Mouse (Mus musculus) MEL (cell line): ENCODE measurements around the gene Dgkg.

ENCODE experiments used
- CTCF ChIP-seq, 3 experiments: IDR thresholded peaks in 2 of 3; conservative IDR thresholded peaks in 1 of 3; 2 replicates each; pipeline ENCODE4 v1.5.1; 2011 to 2012; ENCODE audit warnings: low read length in 3 of 3, low read depth in 2 of 3, mild to moderate bottlenecking in 2 of 3, improper control_type of control experiment in 1 of 3, inconsistent platforms in 1 of 3, mixed read lengths in 1 of 3, moderate library complexity in 1 of 3; ENCODE audit not compliant: control insufficient read depth in 1 of 3, insufficient read depth in 1 of 3, poor library complexity in 1 of 3, severe bottlenecking in 1 of 3
- E2F4 ChIP-seq: IDR thresholded peaks from 2 replicates; pipeline ENCODE4 v1.6.1; 2011; ENCODE audit warnings: low read depth, low read length, improper control_type of control experiment, borderline replicate concordance
- EP300 ChIP-seq, 2 experiments: IDR thresholded peaks; 2 replicates each; pipeline ENCODE4 v1.6.1; 2011; ENCODE audit warnings: improper control_type of control experiment in 2 of 2, low read length in 2 of 2, low read depth in 1 of 2, mild to moderate bottlenecking in 1 of 2
- GABPA ChIP-seq: IDR thresholded peaks from 2 replicates; pipeline ENCODE4 v1.6.1; 2012; ENCODE audit warnings: low read depth, mild to moderate bottlenecking, inconsistent platforms, low read length, improper control_type of control experiment, moderate library complexity
- KAT2A ChIP-seq: conservative IDR thresholded peaks from 2 replicates; pipeline ENCODE4 v1.6.1; 2012; ENCODE audit warnings: low read depth, low read length, improper control_type of control experiment, inconsistent platforms
- MAX ChIP-seq: IDR thresholded peaks from 2 replicates; pipeline ENCODE4 v1.6.1; 2011; ENCODE audit warnings: low read length, improper control_type of control experiment
- MEF2A ChIP-seq: IDR thresholded peaks from 2 replicates; pipeline ENCODE4 v1.6.1; 2014; ENCODE audit warnings: low read depth, mild to moderate bottlenecking, inconsistent platforms, low read length, improper control_type of control experiment; ENCODE audit not compliant: poor library complexity, insufficient replicate concordance, severe bottlenecking; ENCODE audit errors: extremely low read depth
- NRF1 ChIP-seq: IDR thresholded peaks from 2 replicates; pipeline ENCODE4 v1.6.1; 2014; ENCODE audit warnings: low read depth, mild to moderate bottlenecking, inconsistent platforms, low read length, improper control_type of control experiment, moderate library complexity; ENCODE audit not compliant: poor library complexity, insufficient read depth, severe bottlenecking
- POLR2A ChIP-seq, 2 experiments: IDR thresholded peaks; 2 replicates each; pipeline ENCODE4 v1.6.1; 2011 to 2012; ENCODE audit warnings: low read length in 2 of 2, mild to moderate bottlenecking in 2 of 2, control low read depth in 1 of 2, improper control_type of control experiment in 1 of 2, low read depth in 1 of 2, moderate library complexity in 1 of 2; ENCODE audit not compliant: control insufficient read depth in 1 of 2, insufficient read depth in 1 of 2, poor library complexity in 1 of 2
- SIN3A ChIP-seq: IDR thresholded peaks from 2 replicates; pipeline ENCODE4 v1.6.1; 2012; ENCODE audit warnings: low read length, improper control_type of control experiment, inconsistent platforms
- TBP ChIP-seq: IDR thresholded peaks from 2 replicates; pipeline ENCODE4 v1.8.0; 2011; ENCODE audit warnings: low read depth, low read length, improper control_type of control experiment
- USF1 ChIP-seq: IDR thresholded peaks from 2 replicates; pipeline ENCODE4 v1.6.1; 2014; ENCODE audit warnings: low read depth, mild to moderate bottlenecking, inconsistent platforms, low read length, improper control_type of control experiment, moderate library complexity
- ZNF384 ChIP-seq: IDR thresholded peaks from 2 replicates; pipeline ENCODE4 v1.6.1; 2012; ENCODE audit warnings: low read depth, mild to moderate bottlenecking, inconsistent platforms, low read length, improper control_type of control experiment

DNA sequence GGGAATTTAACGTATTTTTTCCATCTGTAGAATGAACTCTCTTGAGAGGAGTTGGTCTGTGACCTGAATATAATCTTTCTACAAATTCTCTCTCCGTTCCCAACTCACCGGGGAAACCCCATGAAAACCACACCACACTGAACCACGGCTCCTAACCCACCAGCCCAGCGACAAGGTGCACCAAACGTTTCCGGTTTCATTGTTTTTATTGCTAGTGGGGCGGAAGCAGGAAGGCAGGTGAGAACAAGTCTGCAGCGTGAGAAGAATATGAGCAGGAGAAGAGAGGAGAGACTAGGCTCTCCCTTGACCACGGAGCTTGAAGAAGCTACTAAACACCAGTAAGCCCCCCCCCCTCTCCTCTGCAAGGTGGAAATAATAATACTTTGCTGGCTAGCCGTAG lies 190.6 kb downstream of the Dgkg start:
- TF ChIP-seq MAX (no peak), POLR2A (IDR thresholded peaks at IDR 0.05; ENCODE audit: control insufficient read depth in 1 of 2, insufficient read depth in 1 of 2, low read depth in 1 of 2, low read length in 2 of 2, poor library complexity in 1 of 2) (no peak), KAT2A (no peak), EP300 (IDR thresholded peaks at IDR 0.05; ENCODE audit: low read depth in 1 of 2, low read length in 2 of 2) (no peak), USF1 (no peak), MEF2A (no peak), CTCF (IDR thresholded peaks at IDR 0.05 in 2 of 3, conservative IDR thresholded peaks at IDR 0.05 in 1 of 3; ENCODE audit: control insufficient read depth in 1 of 3, insufficient read depth in 1 of 3, low read depth in 2 of 3, low read length in 3 of 3, poor library complexity in 1 of 3, severe bottlenecking in 1 of 3) (no peak), TBP (no peak), SIN3A (no peak), NRF1 (no peak), GABPA (no peak), E2F4 (no peak), ZNF384 (no peak)
